Mouse (Mus musculus) brain, embryonic 14.5 days (tissue): ENCODE data around the gene Fzd7. TPM values are rescaled to one million over a fixed set of nuclear protein-coding genes. Genes with fewer than 3 reads are reported as not detected.
A peak's percentile ranks its signal among the peaks of the same experiment; 100 is the strongest.

Experiments
- DNase-seq: peaks from one replicate; pipeline ENCODE4 v3.0.0-alpha.2; 2011; ENCODE audit warnings: low read depth
- CTCF ChIP-seq: fragments of 200-500 bp; IDR thresholded peaks from 2 replicates; pipeline ENCODE4 v1.5.1; 2012; ENCODE audit warnings: inconsistent platforms, mild to moderate bottlenecking, moderate library complexity, borderline replicate concordance; ENCODE audit not compliant: insufficient read depth, insufficient read length; ENCODE audit errors: extremely low read depth
- POLR2A ChIP-seq: fragments of 200-500 bp; IDR thresholded peaks from 2 replicates; pipeline ENCODE4 v1.6.1; 2012; ENCODE audit warnings: mild to moderate bottlenecking, inconsistent platforms, borderline replicate concordance; ENCODE audit not compliant: poor library complexity, insufficient read depth, insufficient read length, severe bottlenecking; ENCODE audit errors: extremely low read depth
- polyA plus RNA-seq: library from polyadenylated mRNA; depleted of rRNA; stranded (reverse); fragments of >200 nt; gene quantifications from 2 replicates; pipeline ENCODE4 v1.2.3, GENCODE M21; 2012

Gene Fzd7
- polyA plus RNA-seq, 1 experiment, result 10.7 TPM

- peak; percentile 29 for DNase-seq
- TF ChIP-seq CTCF (no peak), POLR2A (no peak)
These were observed 5.4 kb downstream of the Fzd7 start for GRCm38 (mm10) chr1:59487651-59488051.

GRCm38 (mm10) chr1:59488481-59488880 is 6.3 kb downstream of the Fzd7 start:
- DNase-seq, result peak; percentile 13

GRCm38 (mm10) chr1:59488991-59489390 is 6.8 kb downstream of the Fzd7 start:
- TF ChIP-seq CTCF, result no peak
- TF ChIP-seq POLR2A, result no peak

More at GRCm38 (mm10) chr1:59488481-59488880, 6.3 kb downstream of the Fzd7 start:
- TF ChIP-seq POLR2A (no peak), CTCF (no peak)

GRCm38 (mm10) chr1:59491517-59491916 is 9.3 kb downstream of the Fzd7 start:
- TF ChIP-seq CTCF, result no peak
- TF ChIP-seq POLR2A, result no peak
- DNase-seq, result no peak

More at GRCm38 (mm10) chr1:59488991-59489390, 6.8 kb downstream of the Fzd7 start:
- peak; percentile 6 for DNase-seq

GRCm38 (mm10) chr1:59492432-59492831 is 10.2 kb downstream of the Fzd7 start:
- TF ChIP-seq POLR2A (no peak), CTCF (no peak)
- DNase-seq, result no peak

GRCm38 (mm10) chr1:59495970-59496369 is 13.7 kb downstream of the Fzd7 start:
- no peak for DNase-seq
- TF ChIP-seq CTCF (no peak), POLR2A (no peak)

GRCm38 (mm10) chr1:59497741-59498613 is 15.8 kb downstream of the Fzd7 start:
- TF ChIP-seq POLR2A, result no peak
- TF ChIP-seq CTCF, result no peak
- peak; percentile 27 for DNase-seq

GRCm38 (mm10) chr1:59499327-59499726 is 17.1 kb downstream of the Fzd7 start:
- TF ChIP-seq POLR2A (no peak), CTCF (no peak)
- no peak for DNase-seq

GRCm38 (mm10) chr1:59502355-59502754 is 20.1 kb downstream of the Fzd7 start:
- DNase-seq, result no peak
- TF ChIP-seq POLR2A (no peak), CTCF (no peak)

GRCm38 (mm10) chr1:59503659-59504301 is 21.6 kb downstream of the Fzd7 start:
- TF ChIP-seq POLR2A, result no peak
- TF ChIP-seq CTCF, result no peak

GRCm38 (mm10) chr1:59504302-59504700 is 22.1 kb downstream of the Fzd7 start:
- no peak for DNase-seq
- TF ChIP-seq CTCF (no peak), POLR2A (no peak)

More at GRCm38 (mm10) chr1:59503659-59504301, 21.6 kb downstream of the Fzd7 start:
- no peak for DNase-seq

- peak; percentile 56 for DNase-seq
- TF ChIP-seq CTCF, result no peak
- TF ChIP-seq POLR2A, result no peak
These were observed 26.4 kb downstream of the Fzd7 start for GRCm38 (mm10) chr1:59508463-59509139.
